Mouse (Mus musculus): Measurements from ENCODE around the gene Sipa1l2.

Gene Sipa1l2

GRCm38 (mm10) chr8:125515665-125516064 lies 53.9 kb downstream of the Sipa1l2 start:
- DNase-seq (ENCODE audit: low spot score in 2 of 2) = no peak

GRCm38 (mm10) chr8:125513935-125514334 lies 55.7 kb downstream of the Sipa1l2 start:
- no peak for DNase-seq (ENCODE audit: low spot score in 2 of 2)

GRCm38 (mm10) chr8:125513242-125513866 lies 56.3 kb downstream of the Sipa1l2 start:
- no peak for DNase-seq (ENCODE audit: low spot score in 2 of 2)

- no peak for DNase-seq (ENCODE audit: low spot score in 2 of 2)
These were observed 57.0 kb downstream of the Sipa1l2 start for GRCm38 (mm10) chr8:125512561-125512960.

- DNase-seq (ENCODE audit: low spot score in 2 of 2) = no peak
These were observed 58.5 kb downstream of the Sipa1l2 start for GRCm38 (mm10) chr8:125510861-125511668.

- DNase-seq (ENCODE audit: low spot score in 2 of 2) = no peak
These were observed 59.8 kb downstream of the Sipa1l2 start for GRCm38 (mm10) chr8:125509776-125510175.

- no peak for DNase-seq (ENCODE audit: low spot score in 2 of 2)
These were observed 60.4 kb downstream of the Sipa1l2 start for GRCm38 (mm10) chr8:125509175-125509574.

- DNase-seq (ENCODE audit: low spot score in 2 of 2) = no peak
These were observed 62.3 kb downstream of the Sipa1l2 start for GRCm38 (mm10) chr8:125507291-125507690.

- DNase-seq (ENCODE audit: low spot score in 2 of 2) = no peak
These were observed 64.9 kb downstream of the Sipa1l2 start for GRCm38 (mm10) chr8:125504605-125505257.

GRCm38 (mm10) chr8:125503808-125504207 lies 65.8 kb downstream of the Sipa1l2 start:
- DNase-seq (ENCODE audit: low spot score in 2 of 2) = no peak

GRCm38 (mm10) chr8:125502828-125503227 lies 66.8 kb downstream of the Sipa1l2 start:
- peak in 1 of 2 experiments; percentile 71 for DNase-seq (ENCODE audit: low spot score in 2 of 2)

GRCm38 (mm10) chr8:125500005-125500404 lies 69.6 kb downstream of the Sipa1l2 start:
- DNase-seq (ENCODE audit: low spot score in 2 of 2) = no peak

- DNase-seq (ENCODE audit: low spot score in 2 of 2) = no peak
These were observed 71.1 kb downstream of the Sipa1l2 start for GRCm38 (mm10) chr8:125498508-125498907.

GRCm38 (mm10) chr8:125495545-125495944 lies 74.1 kb downstream of the Sipa1l2 start:
- DNase-seq (ENCODE audit: low spot score in 2 of 2) = no peak

GRCm38 (mm10) chr8:125493254-125493815 lies 76.3 kb downstream of the Sipa1l2 start:
- no peak for DNase-seq (ENCODE audit: low spot score in 2 of 2)

GRCm38 (mm10) chr8:125492416-125492815 lies 77.2 kb downstream of the Sipa1l2 start:
- DNase-seq (ENCODE audit: low spot score in 2 of 2) = no peak

- DNase-seq (ENCODE audit: low spot score in 2 of 2) = no peak
These were observed 80.9 kb downstream of the Sipa1l2 start for GRCm38 (mm10) chr8:125488747-125489146.

- no peak for DNase-seq (ENCODE audit: low spot score in 2 of 2)
These were observed 83.9 kb downstream of the Sipa1l2 start for GRCm38 (mm10) chr8:125485715-125486114.

- no peak for DNase-seq (ENCODE audit: low spot score in 2 of 2)
These were observed 84.9 kb downstream of the Sipa1l2 start for GRCm38 (mm10) chr8:125484530-125485196.

- no peak for DNase-seq (ENCODE audit: low spot score in 2 of 2)
These were observed 87.0 kb downstream of the Sipa1l2 start for GRCm38 (mm10) chr8:125482491-125483096.

GRCm38 (mm10) chr8:125474876-125475275 lies 94.7 kb downstream of the Sipa1l2 start:
- peak in 1 of 2 experiments; percentile 17 for DNase-seq (ENCODE audit: low spot score in 2 of 2)
